Mouse (Mus musculus) megakaryocyte-erythroid progenitor cell, adult 5-6 weeks (primary cell): ENCODE results near the gene Fam89a. TPM values are rescaled to one million over a fixed set of nuclear protein-coding genes. Genes with fewer than 3 reads are reported as not detected.

ENCODE experiments used
- ATAC-seq: replicated peaks from 2 replicates; pipeline ENCODE4 v1.8.0; 2016; ENCODE audit warnings: mild to moderate bottlenecking, inconsistent platforms; ENCODE audit not compliant: severe bottlenecking, poor library complexity, low FRiP score, low TSS enrichment
- total RNA-seq, 2 experiments: library from RNA; stranded (forward) in 1 of 2; stranded (reverse) in 1 of 2; fragments of 200-1000, 215-1000 nt in 1 of 2; fragments of >200 nt in 1 of 2; fragmentation: Nextera tagmentation in 1 of 2; gene quantifications; 2 replicates each; pipeline ENCODE4 v1.2.3; 2014 to 2017

Fam89a gene
- total RNA-seq (2014; fragmentation: Nextera tagmentation) (not detected in 2 replicates), total RNA-seq (2017) (not detected in 2 replicates)

DNA sequence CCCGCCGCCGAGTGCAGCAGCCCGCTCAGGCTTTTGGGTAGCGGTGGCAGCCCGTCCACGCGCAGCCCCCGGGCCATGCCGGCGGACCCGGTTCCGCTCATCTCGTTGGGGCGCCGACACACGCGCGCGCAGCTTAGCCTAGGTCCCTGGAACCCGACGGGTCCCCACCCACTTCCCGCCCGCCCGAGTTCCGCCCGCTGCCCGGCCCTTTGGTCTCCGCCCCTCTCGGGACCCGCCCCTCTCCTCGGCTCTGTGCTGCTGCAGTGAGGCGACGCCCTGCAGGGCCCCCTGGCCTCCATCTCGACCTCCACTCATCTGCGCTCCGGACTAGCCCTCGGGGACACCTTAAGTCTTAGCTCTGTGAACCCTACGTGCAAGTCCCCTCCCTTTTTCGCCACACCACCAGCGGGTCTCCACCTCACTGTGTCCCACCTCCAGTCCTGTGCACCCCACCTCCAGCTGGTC is at the start of gene Fam89a:
Gene Fam89a (minus strand): TSS at position 124 of the 465 bp plus-strand sequence.
- ATAC-seq: peak; percentile 84

DNA sequence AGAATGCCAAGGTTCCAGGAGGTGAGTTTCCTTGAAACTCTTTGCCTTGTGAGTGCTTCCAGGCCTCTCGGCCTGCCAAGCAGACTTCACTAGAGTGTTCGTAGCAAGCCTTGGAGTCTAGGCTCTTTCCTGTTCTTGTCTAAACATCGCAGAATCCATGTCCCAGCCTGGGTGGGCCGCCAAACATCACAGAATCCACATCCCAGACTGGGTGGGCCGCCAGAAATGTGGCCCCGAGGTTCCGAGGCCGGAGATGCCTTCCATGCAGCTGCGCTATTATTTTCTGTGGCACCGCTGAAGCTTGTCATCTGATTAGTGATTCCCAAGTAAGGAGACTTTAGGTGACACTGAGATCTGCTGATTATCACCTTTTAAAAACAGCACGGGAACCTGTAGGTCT is 48.9 kb upstream of the Fam89a start:
- no peak for ATAC-seq

DNA sequence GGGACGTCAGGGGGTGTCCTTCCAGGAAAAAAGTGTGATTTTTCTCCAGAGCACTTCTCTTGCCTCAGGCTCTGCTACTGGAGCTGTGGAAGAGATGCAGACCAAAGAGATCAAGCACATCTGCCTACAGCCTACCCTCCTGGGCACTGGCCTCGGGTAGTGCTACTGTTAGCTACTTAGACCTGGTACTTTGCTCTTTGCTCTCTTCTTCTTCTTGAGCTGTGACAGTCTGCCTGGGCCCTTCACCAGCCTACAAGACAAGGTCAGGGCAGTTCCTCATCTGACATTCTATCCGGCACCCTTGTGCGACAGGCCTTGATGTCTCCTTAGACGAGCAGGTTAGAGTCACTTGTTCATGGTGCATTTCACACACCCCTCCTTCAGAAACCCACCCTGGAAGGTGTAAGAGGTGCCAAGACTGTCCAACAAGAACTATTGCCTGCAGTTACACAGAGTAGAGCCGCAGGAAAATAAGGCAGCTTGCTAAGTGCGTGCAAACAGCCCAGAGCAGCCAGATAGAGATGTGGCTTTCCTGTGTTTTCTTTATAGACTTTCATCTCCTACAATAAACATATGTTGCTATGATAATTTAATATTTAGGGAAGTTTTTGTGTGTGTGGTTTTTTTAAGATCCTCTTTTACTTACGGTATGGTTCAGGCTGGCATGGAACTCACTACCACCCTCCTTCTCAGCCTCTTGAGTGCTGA is 44.3 kb upstream of the Fam89a start:
- no peak for ATAC-seq

DNA sequence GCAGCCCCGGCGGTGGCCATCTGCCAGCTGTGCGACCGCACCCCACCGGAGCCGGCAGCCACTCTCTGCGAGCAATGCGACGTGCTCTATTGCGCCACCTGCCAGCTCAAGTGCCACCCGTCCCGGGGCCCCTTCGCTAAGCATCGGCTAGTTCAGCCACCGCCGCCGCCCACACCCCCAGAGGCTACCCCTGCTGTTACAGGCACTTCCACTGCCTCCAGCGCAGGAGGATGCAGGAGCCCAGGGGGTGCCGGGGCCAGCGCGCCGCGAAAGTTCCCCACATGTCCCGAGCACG is 42.8 kb upstream of the Fam89a start:
- peak; percentile 41 for ATAC-seq

DNA sequence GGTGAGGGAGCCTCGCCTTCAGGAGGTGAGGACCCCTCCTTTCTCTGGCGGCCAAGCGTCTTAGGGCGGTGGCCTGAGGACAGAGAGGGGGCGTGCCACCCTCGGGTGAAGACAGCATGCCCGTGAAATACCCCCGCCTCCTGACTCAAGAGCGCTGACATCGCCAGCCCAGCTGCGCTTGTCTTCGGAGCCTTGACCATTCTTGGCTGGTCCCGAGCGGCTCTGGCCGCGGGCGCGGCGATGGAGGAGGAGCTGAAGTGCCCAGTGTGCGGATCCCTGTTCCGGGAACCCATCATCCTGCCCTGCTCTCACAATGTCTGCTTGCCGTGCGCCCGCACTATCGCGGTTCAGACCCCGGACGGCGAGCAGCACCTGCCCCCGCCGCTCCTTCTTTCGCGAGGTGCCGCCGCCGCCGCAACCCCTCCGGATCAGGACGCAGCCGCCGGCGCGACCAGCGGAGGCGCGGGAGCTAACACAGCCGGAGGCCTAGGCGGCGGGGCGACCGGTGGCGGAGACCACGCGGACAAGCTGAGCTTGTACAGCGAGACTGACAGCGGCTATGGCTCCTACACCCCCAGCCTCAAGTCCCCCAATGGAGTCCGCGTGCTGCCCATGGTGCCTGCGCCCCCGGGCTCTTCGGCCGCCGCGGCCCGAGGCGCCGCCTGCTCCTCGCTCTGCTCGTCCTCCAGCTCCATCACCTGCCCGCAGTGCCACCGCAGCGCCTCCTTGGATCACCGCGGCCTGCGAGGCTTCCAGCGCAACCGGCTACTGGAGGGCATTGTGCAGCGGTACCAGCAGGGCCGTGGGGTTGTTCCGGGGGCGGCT is 42.2 kb upstream of the Fam89a start:
- ATAC-seq: peak; percentile 15; the same call in 1 of the 2 replicates

DNA sequence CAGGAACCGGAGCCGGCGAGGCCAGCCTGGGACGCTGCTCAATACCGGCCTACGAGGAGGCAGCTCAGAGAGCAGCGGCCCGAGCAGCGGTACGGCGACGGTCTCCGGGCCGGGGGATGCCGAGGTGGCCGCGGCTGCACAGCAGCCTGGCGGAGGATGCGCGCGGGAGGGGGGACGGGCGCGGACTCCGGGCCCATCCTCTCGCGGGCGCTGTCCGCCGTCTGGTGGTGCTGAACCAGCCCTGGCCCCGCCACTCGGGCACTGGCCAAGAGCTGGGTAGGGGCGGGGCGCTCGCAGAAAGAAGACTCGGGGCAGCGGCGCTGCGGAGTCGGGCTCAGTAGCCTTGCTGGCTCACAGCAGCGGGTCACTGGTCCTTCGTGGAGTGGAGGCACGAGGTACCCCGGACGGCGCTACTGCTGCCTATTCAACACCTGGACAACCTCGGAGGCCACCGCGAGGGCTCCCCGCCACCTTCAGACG is 41.6 kb upstream of the Fam89a start:
- peak; percentile 82 for ATAC-seq

DNA sequence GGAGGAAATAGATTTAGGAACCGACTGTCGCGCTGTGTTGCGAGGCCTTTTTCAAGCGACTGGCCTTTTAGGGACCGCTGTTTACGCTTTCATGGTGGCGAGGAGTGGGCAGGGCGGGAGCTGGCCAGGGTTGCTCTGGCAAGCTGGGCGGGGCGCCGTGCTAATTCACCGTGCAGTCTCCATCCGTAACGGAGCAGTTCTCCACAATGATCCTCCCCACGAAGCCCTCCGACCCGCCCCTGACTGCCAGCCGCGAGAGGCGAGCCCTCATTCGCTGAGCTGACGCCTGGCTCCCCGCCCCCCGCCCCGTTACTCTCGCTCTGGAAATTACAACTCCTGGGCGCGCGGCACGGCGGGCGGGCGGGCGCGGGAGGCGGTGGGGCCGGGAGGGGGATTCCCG is 41.1 kb upstream of the Fam89a start, which contains the start of gene Trim67:
Gene Trim67 (plus strand): TSS at position 385 of the 400 bp plus-strand sequence.
- ATAC-seq: no peak

DNA sequence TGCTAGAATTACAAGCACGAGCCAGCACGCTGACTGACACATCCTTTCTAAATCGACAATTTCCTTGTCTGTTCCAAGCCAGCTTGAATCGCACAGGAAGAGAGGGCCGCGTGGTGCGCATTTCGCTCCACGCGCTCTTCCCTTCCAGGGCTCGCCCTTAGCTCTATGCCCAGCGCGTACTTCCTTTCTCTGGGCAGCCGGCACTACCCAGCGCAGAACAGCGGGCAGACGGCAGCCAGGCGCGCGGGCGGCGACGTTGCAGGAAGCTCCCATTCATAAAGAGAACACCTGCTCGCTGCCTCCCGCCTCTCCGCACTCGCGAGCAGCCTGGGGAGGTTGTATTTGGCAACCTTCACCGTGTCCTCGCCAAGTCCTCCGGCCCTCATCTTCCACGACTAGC is 40.6 kb upstream of the Fam89a start:
- no peak for ATAC-seq

DNA sequence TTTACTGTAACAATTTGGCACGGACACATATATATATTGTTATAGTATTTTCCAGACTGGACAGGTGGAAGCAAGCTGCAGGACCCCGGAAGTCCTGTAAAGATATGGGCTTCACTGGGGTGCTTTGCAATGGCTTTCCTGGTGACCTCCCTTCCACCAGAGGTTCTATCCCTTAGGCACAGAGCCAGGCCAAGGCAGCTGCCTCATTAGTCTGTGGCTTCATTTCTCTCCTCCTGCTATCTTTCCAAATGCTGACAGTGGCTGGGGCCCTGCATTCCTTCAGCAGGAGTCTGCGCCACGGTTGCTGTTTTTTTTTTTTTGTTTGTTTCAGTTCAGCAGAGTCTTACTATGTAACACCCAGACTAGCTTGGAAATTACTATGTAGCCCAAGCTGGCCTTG is 40.1 kb upstream of the Fam89a start:
- ATAC-seq: no peak

DNA sequence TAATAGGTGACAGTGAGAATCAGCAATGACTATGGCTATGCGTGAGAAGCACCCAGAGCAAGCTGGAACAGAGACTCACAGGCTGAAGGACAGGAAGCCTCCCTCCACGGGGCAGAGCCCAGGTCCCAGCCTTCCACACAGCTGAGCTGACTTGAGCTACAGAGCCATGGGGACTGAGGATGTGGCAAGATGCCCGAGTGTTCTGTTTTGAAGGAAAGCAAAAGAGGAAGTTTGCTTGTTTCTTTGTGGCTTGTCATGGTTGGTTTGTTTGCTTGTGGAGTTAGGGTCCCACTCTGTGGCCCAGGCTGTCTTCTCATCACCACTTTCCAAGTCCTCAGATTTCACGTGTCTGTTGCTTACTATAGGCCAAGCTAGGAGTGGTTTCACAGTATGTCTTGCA is 39.0 kb upstream of the Fam89a start:
- no peak for ATAC-seq

DNA sequence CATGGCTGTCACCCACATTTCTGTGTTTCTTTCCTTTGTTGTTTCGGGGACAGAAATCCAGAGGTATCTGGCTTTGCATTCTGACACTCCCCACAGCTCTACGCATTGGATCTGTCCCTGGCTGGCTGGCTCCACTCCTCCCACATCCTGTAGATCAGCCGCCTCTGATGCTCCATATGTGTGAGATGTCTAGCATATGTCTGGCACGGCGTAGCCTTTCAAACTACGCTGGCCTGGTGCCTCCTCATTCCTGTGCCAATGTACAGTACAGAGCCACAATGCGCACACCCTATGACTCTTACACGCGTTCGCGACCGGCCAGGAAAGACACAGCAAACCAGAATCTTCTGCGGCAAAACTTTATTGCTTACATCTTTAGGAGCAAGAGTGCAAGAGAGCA is 33.0 kb upstream of the Fam89a start:
- ATAC-seq: no peak

DNA sequence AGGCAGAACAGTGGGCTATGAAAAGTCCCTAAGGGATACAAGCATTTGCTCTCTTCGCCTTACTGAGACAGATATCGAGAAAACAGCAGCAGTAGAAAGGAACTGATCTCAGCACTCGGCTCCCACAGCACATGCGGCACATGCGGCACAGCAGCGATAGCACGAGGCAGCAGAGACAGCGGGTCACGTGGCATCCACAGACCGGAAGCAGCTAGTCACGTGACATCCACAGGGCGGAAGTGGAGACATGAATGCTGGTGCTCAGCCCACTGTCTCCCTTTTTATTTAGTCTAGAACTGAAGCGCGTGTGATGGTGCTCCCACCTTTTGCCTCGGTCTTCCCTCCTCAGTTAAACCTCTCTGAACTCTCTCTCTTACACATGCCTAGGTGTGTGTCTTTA is 31.6 kb upstream of the Fam89a start:
- no peak for ATAC-seq

DNA sequence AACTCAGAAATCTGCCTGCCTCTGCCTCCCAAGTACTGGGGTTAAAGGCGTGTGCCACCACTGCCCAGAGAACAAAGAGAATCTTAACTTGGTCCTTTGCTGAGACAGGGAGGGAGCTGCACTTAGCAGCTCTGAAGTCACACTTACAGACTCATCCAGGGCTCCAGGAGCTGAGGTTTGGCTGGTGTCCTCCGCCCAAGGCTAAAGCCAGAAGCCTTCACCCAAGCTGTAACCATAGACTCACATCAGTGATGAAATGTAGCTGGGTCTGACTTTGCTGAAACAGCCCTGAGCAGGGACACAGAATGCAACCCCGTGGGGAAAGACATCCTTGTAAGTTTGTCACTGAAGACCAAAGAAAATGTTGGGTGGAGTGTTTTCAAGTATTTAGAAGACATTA is 30.8 kb upstream of the Fam89a start:
- ATAC-seq: no peak

DNA sequence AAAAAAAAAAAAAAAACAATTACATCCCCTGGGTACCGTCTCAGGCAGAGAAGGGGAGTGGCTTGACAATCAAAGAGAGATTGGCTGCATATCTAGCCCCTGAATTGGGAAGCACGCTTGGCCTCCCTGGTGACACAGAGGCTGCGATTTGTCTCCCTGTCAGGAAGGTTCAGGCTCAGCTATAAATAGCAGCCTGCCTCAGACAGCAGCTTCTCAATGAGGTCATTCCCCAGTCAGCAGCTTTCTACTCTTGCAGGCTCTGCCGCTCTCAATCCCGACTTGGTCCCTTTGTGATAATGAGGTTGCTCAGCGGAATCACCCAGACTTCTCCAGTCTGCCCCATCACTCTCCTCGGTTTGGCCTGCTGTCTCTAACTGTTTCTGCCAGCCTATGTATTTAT is 28.6 kb upstream of the Fam89a start:
- no peak for ATAC-seq

DNA sequence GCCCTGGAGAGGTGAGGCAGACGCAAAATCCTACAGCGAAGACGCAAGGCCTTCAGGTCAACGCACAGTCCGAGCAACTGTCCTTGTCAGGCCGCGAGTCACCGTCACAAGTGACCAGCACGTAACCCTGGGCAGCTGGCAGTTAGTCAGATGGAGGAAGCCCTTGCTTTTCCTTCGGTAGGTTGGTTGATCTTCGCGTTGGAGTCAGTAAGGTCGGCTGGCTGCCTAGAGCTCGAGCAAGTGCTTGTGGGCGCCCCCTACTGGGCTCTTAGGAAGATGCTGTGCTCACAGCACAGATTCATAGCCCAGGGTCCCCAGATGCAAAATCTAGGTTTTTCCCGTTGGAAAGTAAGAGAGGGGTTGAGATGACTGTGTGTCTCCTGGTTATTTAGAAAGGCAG is 24.1 kb upstream of the Fam89a start:
- peak; percentile 85 for ATAC-seq

DNA sequence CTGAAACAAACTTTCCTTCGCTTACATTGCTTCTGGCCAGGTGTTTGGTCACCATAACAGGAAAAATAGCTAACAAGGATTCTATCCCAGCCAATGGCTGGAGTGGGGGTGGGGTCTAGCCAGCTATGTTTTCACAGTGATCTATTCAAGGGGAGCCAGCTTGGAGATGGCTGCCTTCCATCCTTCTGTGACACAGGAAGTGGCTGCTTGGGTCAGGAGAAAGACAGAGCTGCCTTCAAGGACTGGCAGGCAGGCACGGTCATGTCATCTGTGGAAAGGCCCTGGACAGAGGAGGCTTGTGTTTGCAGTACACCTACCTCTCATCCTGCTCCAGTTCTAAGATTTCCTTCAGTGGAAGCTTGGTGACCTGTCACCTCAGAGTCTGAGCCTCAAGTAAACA is 20.8 kb upstream of the Fam89a start:
- ATAC-seq: no peak

DNA sequence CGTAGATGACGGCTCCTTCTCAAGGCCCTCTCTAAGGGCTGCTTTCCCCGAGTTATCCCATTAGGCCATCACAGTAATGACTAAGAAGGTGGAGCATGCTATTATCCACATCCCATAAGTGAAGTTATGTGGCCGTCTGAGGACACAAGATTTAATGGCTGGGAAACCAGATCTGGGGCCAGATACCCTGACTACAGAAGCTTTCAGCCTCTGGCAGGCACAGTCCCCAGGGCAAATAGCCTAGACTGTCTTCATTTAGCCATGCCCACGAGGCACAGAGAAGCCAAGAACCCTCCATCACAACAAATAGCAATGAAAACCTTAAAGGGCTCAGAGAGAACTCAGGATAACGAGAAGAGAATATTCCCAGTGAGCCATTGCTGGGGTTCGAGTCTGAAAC is 11.4 kb upstream of the Fam89a start:
- no peak for ATAC-seq

DNA sequence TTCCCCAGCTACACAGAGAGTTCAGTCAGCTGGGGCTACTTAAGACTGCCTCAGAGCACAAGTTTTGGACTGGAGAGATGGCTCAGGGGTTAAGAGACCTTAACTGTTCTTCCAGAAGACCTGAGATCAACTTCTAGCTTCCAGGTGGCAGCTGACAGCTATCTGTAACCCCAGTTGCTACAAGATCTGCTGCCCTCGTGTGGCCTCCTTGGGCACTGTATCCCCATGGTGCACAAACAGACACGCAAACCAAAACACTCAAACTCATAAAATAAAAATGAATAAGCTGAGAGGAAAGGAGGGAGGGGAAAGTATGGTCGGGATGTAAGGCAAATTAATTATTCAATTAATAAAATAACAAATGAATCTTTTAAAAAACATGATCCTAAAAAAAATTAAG is 6.9 kb upstream of the Fam89a start:
- ATAC-seq: peak; percentile 75

DNA sequence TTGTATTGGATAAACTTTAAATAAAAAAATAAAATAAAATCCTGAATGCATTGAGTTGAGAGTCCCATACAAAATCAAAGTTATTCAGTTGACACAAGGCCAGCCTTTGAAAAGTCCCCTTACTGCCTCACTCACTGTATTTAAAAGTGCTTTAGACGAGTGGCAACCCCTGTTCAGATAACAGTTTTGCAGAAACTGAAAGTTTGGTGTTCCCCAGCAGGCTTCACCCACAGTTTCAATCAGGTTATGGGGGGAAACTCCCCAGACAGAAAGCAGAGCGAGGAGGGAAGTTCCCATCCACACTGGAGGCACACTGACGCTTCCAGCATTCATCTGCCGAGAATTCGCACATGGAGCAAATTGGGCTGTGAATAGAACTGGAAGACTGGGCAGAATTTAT is 5.0 kb upstream of the Fam89a start:
- no peak for ATAC-seq

DNA sequence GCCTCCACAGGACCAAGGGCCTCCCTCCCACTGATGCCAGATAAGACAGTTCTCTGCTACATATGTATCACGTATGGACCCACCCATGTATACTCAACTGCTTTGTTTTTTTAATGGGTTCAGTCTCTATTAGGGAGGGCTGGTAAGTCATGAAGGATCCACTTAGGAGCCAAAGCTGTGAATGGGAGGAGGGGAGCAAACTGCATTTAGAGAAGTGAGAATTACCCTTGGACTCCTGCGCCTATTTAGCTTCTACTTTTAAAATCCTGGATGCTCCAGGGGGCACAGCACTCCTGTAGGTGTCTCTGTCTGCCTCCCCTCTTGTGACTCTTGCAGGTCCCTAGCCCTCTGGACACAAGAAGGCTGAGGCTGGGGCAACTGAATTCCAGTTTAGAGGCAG is 4.5 kb upstream of the Fam89a start:
- ATAC-seq: no peak

DNA sequence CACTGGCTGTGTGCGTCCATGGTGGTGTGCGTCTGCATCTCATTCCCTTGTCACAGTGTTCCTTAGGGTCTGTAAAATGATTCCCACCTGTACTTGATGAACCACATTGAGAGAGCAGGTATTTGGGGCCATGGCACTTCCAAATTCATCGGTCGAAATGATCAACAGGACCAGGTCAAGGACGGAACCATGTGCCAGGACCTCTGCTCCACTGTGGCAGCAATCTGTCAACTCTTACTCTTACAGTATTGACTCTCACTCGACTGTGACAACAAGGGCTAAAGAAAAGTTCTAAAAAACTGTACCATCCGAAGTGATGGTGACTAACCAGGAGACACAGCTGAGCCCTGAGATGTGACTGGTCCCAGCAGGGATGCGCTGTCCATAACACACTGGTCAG is 3.8 kb upstream of the Fam89a start:
- no peak for ATAC-seq
